Mouse (Mus musculus): Measurements from ENCODE around the gene Sat1.
"Not testable (repeated sequence)": the region's sequence is repeated elsewhere in the genome, so short reads cannot be mapped to it uniquely, and the experiment has no call there.

The Sat1 gene

GRCm38 (mm10) chrX:155216271-155216670, at the start of gene Sat1:
Sat1 (minus strand) TSS chrX:155216449.
- DNase-seq (ENCODE audit: low read depth, low spot score): peak; percentile 77

GRCm38 (mm10) chrX:155262915-155263252, 46.6 kb upstream of the Sat1 start:
- no peak for DNase-seq (ENCODE audit: low read depth, low spot score)

GRCm38 (mm10) chrX:155262235-155262914, 46.1 kb upstream of the Sat1 start, which contains the start of gene Acot9:
Acot9 (plus strand) TSS chrX:155262443.
- peak; percentile 52 for DNase-seq (ENCODE audit: low read depth, low spot score)

GRCm38 (mm10) chrX:155256856-155257255, 40.6 kb upstream of the Sat1 start:
- no peak for DNase-seq (ENCODE audit: low read depth, low spot score)

GRCm38 (mm10) chrX:155218277-155218676, 2.0 kb upstream of the Sat1 start:
- no peak for DNase-seq (ENCODE audit: low read depth, low spot score)

GRCm38 (mm10) chrX:155215501-155216248, 574 bp downstream of the Sat1 start:
- DNase-seq (ENCODE audit: low read depth, low spot score): peak; percentile 2

- DNase-seq (ENCODE audit: low read depth, low spot score): no peak
These were observed 1.7 kb downstream of the Sat1 start for GRCm38 (mm10) chrX:155214291-155215136.

- DNase-seq (ENCODE audit: low read depth, low spot score): no peak
These were observed 7.6 kb downstream of the Sat1 start for GRCm38 (mm10) chrX:155208671-155209070.

GRCm38 (mm10) chrX:155205436-155205835, 10.8 kb downstream of the Sat1 start:
- DNase-seq (ENCODE audit: low read depth, low spot score): not testable (repeated sequence)

- no peak for DNase-seq (ENCODE audit: low read depth, low spot score)
These were observed 13.6 kb downstream of the Sat1 start for GRCm38 (mm10) chrX:155202406-155203305.

GRCm38 (mm10) chrX:155201799-155202198, 14.4 kb downstream of the Sat1 start:
- no peak for DNase-seq (ENCODE audit: low read depth, low spot score)

- DNase-seq (ENCODE audit: low read depth, low spot score): no peak
These were observed 21.3 kb downstream of the Sat1 start for GRCm38 (mm10) chrX:155194979-155195378.

- no peak for DNase-seq (ENCODE audit: low read depth, low spot score)
These were observed 22.4 kb downstream of the Sat1 start for GRCm38 (mm10) chrX:155193732-155194443.

GRCm38 (mm10) chrX:155191941-155192340, 24.3 kb downstream of the Sat1 start:
- no peak for DNase-seq (ENCODE audit: low read depth, low spot score)

- no peak for DNase-seq (ENCODE audit: low read depth, low spot score)
These were observed 38.6 kb downstream of the Sat1 start for GRCm38 (mm10) chrX:155177640-155178039.

- DNase-seq (ENCODE audit: low read depth, low spot score): no peak
These were observed 39.0 kb downstream of the Sat1 start for GRCm38 (mm10) chrX:155177230-155177629.

GRCm38 (mm10) chrX:155175568-155175967, 40.7 kb downstream of the Sat1 start:
- no peak for DNase-seq (ENCODE audit: low read depth, low spot score)

- DNase-seq (ENCODE audit: low read depth, low spot score): no peak
These were observed 43.9 kb downstream of the Sat1 start for GRCm38 (mm10) chrX:155172310-155172709.

- DNase-seq (ENCODE audit: low read depth, low spot score): no peak
These were observed 44.5 kb downstream of the Sat1 start for GRCm38 (mm10) chrX:155171754-155172153.

- DNase-seq (ENCODE audit: low read depth, low spot score): no peak
These were observed 46.4 kb downstream of the Sat1 start for GRCm38 (mm10) chrX:155169886-155170285.

All from retina, postnatal 7 days (tissue).